Mouse (Mus musculus) forebrain, embryonic 10.5 days (tissue): ENCODE results near the gene Aldh1l1. TPM values are rescaled to one million over a fixed set of nuclear protein-coding genes. Genes with fewer than 3 reads are reported as not detected.

Source experiments
- DNase-seq: peaks from one replicate; pipeline ENCODE4 v3.0.0-alpha.2; 2017; ENCODE audit warnings: low spot score; ENCODE audit errors: extremely low spot score
- H3K27ac ChIP-seq: fragments of 300-500 bp; sonication (generic); 2 replicates; pipeline ENCODE4 v1.5.1; 2016; ENCODE audit warnings: mild to moderate bottlenecking
- H3K27me3 ChIP-seq: fragments of 300-500 bp; sonication (generic); 2 replicates; pipeline ENCODE4 v1.6.1; 2016; ENCODE audit warnings: mild to moderate bottlenecking; ENCODE audit not compliant: poor library complexity, severe bottlenecking
- H3K36me3 ChIP-seq: fragments of 300-500 bp; sonication (generic); replicated peaks from 2 replicates; pipeline ENCODE4 v1.6.1; 2016; ENCODE audit warnings: mild to moderate bottlenecking, moderate library complexity
- H3K4me1 ChIP-seq: fragments of 300-500 bp; sonication (generic); 2 replicates; pipeline ENCODE4 v1.6.1; 2016
- H3K4me3 ChIP-seq: fragments of 300-500 bp; sonication (generic); 2 replicates; pipeline ENCODE4 v1.5.1; 2016; ENCODE audit warnings: mild to moderate bottlenecking, moderate library complexity
- H3K9me3 ChIP-seq: fragments of 300-500 bp; sonication (generic); 2 replicates; pipeline ENCODE4 v1.6.1; 2016; ENCODE audit warnings: mild to moderate bottlenecking, moderate library complexity
- WGBS: fragments of 180-500 bp; shearing (Covaris S2); methylation state at CpG from one replicate; pipeline ENCODE4 v1.1.7; 2016; 5-methylcytosine and 5-hydroxymethylcytosine counted together
- polyA plus RNA-seq: library from polyadenylated mRNA; unstranded; fragments of >200 nt; fragmentation: Nextera tagmentation; extraction: Ambion mirVana; gene quantifications from 2 replicates; pipeline ENCODE4 v1.2.1, GENCODE M21; 2016

The Aldh1l1 gene
- polyA plus RNA-seq, 1 experiment from 2014 or later: 1.7 TPM

DNA sequence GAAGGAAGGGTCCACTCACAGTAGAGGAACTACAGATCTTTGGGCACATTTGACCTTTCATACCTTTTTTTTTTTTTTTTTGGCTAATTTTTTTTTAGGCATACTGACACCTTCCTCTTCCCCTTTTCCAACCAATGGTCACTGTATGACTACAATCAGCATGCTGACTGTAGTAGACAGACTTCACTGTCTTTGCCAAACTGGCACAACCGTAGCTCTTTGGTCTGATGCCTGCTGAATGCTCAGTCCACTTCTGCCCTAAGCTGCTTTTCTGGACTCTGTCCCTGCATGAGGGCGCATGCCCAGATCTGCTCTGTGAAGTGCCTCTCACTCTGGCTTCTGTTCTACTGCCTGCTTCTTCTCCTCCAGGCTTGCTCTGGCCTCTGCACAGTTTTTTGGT is 111.4 kb downstream of the Aldh1l1 start:
- 0 out of 2 replicates have a peak, but pooled peaks cover 4% of the 10 kb centered on the region for H3K9me3 ChIP-seq
- no peak overlapping the region for H3K27ac ChIP-seq
- no peak for DNase-seq
- H3K36me3 ChIP-seq: no peaks in the 10 kb centered on the region
- 86% methylated on average over 2 of the region's 2 CpGs for WGBS
- H3K4me3 ChIP-seq: no peak overlapping the region
- H3K4me1 ChIP-seq: no peaks in the 10 kb centered on the region; the same call in 1 of the 2 replicates
- H3K27me3 ChIP-seq: peaks cover 5% of the 10 kb centered on the region; the same call in 1 of the 2 replicates

DNA sequence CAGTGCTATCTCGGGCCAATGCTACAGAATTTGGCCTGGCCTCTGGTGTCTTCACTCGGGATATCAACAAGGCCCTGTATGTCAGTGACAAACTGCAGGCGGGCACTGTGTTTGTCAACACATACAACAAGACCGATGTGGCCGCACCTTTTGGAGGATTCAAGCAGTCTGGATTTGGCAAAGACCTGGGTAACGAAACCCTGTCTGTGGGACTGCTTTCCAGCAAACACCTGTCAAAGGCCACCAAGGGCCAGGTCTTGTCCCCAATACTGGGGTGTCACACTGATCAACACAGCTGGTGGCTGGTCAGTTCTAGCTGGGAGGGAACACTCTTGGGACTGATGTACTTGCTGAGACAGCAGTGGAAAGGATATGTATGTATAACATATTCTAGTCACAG is 112.0 kb downstream of the Aldh1l1 start:
- 0 out of 2 replicates have a peak, but pooled peaks cover 4% of the 10 kb centered on the region for H3K9me3 ChIP-seq
- H3K27me3 ChIP-seq: peaks cover 11% of the 10 kb centered on the region
- no peak for DNase-seq
- no peaks in the 10 kb centered on the region; the same call in 1 of the 2 replicates for H3K4me1 ChIP-seq
- H3K27ac ChIP-seq: no peak overlapping the region
- no peaks in the 10 kb centered on the region for H3K36me3 ChIP-seq
- 93% methylated on average over 6 of the region's 6 CpGs for WGBS
- H3K4me3 ChIP-seq: no peak overlapping the region

DNA sequence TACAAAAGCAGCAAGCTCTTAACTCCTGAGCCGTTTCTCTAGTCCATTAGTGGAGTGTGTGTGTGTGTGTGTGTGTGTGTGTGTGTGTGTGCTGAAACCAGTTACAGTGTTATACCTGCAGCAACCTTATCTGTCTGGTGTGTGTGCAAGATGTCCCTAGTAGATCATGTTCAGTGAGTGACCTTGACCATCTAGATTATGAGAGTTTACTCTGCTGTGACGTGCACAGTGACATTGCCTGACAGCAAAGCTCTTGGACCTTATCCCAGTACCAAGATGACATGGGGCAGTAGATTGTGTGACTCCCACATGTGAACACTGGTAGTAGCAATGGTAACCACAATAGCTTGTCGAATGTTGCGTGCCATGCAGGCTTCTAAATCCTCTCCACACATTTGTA is 114.1 kb downstream of the Aldh1l1 start:
- peaks cover 12% of the 10 kb centered on the region for H3K4me1 ChIP-seq
- no peaks in the 10 kb centered on the region for H3K36me3 ChIP-seq
- H3K27me3 ChIP-seq: peaks cover 16% of the 10 kb centered on the region
- H3K4me3 ChIP-seq: no peak overlapping the region
- no peak for DNase-seq
- H3K27ac ChIP-seq: no peak overlapping the region
- WGBS: 83% methylated on average over 4 of the region's 4 CpGs
- H3K9me3 ChIP-seq: 0 out of 2 replicates have a peak, but pooled peaks cover 4% of the 10 kb centered on the region

DNA sequence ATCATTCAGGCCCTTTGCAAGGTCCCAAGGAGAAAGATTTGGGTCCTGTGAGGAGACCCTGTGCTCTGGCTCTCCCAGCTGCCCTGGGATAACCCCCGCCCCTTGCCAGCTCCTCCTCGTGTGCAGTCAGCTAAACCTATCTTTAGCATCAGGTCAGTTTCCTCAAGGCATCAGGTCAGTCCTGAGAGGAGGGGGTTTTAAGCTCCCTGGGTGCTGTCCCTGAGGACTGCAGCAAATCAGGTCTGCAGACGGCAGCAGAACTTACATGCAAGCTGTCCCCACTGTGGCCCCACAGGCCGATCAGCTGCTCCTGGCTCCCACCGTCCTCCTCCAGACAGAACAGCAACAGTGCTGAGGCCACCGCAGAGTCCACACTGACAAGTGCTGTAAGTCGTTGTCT is 115.5 kb downstream of the Aldh1l1 start:
- DNase-seq: no peak
- Histone ChIP-seq H3K36me3 (no peaks in the 10 kb centered on the region), H3K9me3 (no peaks in the 10 kb centered on the region), H3K27me3 (peaks cover 29% of the 10 kb centered on the region), H3K4me3 (no peak overlapping the region), H3K27ac (no peak overlapping the region), H3K4me1 (peaks cover 19% of the 10 kb centered on the region)
- WGBS: 64% methylated on average over 7 of the region's 7 CpGs

DNA sequence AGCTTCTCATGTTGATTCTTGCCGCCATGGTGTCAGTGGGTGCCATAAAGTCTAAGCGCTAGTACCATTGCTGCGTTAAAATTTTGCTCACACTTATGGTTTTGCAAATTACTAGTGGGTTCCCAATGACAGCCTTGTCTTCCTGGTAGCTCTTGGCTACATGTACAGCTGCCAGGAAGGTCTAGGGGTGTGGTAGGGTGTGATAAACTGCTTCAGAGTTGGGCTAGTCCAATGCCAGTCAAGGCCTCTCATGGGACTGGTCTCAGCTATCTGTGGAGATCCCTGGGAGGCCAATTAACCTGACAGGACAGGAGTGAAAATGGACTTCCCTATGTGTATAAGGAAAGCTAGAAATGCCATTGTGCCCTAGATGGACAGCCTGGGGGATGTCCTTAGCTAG is 116.1 kb downstream of the Aldh1l1 start:
- Histone ChIP-seq H3K4me3 (no peak overlapping the region), H3K27me3 (peaks cover 29% of the 10 kb centered on the region), H3K4me1 (peaks cover 25% of the 10 kb centered on the region), H3K9me3 (no peaks in the 10 kb centered on the region), H3K36me3 (no peaks in the 10 kb centered on the region), H3K27ac (no peak overlapping the region)
- WGBS: 92% methylated on average over 3 of the region's 3 CpGs
- DNase-seq: no peak

GRCm38 (mm10) chr6:90603126-90603525 is 116.9 kb downstream of the Aldh1l1 start:
- H3K4me1 ChIP-seq: peaks cover 26% of the 10 kb centered on the region
- H3K4me3 ChIP-seq: no peak overlapping the region
- no peaks in the 10 kb centered on the region for H3K36me3 ChIP-seq
- 73% methylated on average over 7 of the region's 7 CpGs for WGBS
- no peaks in the 10 kb centered on the region for H3K9me3 ChIP-seq
- H3K27me3 ChIP-seq: peaks cover 29% of the 10 kb centered on the region
- no peak for DNase-seq
- no peak overlapping the region for H3K27ac ChIP-seq

GRCm38 (mm10) chr6:90604130-90604529 is 117.9 kb downstream of the Aldh1l1 start:
- Histone ChIP-seq H3K36me3 (no peaks in the 10 kb centered on the region), H3K27me3 (peaks cover 29% of the 10 kb centered on the region), H3K4me3 (peak overlapping the region; percentile 67), H3K27ac (no peak overlapping the region), H3K9me3 (no peaks in the 10 kb centered on the region), H3K4me1 (peaks cover 27% of the 10 kb centered on the region)
- WGBS: 67% methylated on average over 3 of the region's 3 CpGs
- no peak for DNase-seq

- DNase-seq: peak; percentile 88
- Histone ChIP-seq H3K9me3 (no peaks in the 10 kb centered on the region), H3K4me3 (peak within 1 kb of the TSS; percentile 67), H3K27me3 (peaks cover 29% of the 10 kb centered on the region), H3K27ac (peak within 1 kb of the TSS; percentile 79), H3K36me3 (no peaks in the 10 kb centered on the region), H3K4me1 (peaks cover 30% of the 10 kb centered on the region)
- 2% methylated on average over 49 of the region's 49 CpGs for WGBS
Measured at GRCm38 (mm10) chr6:90604533-90605297, 118.5 kb downstream of the Aldh1l1 start, which contains the start of gene Slc41a3. Slc41a3 (plus strand) TSS chr6:90604725.

GRCm38 (mm10) chr6:90605298-90605665 is 119.1 kb downstream of the Aldh1l1 start:
- Histone ChIP-seq H3K4me1 (peaks cover 30% of the 10 kb centered on the region), H3K36me3 (no peaks in the 10 kb centered on the region), H3K27me3 (peaks cover 29% of the 10 kb centered on the region), H3K9me3 (no peaks in the 10 kb centered on the region), H3K27ac (peak overlapping the region; percentile 79), H3K4me3 (peak overlapping the region; percentile 67)
- DNase-seq: no peak
- WGBS: 22% methylated on average over 5 of the region's 5 CpGs

DNA sequence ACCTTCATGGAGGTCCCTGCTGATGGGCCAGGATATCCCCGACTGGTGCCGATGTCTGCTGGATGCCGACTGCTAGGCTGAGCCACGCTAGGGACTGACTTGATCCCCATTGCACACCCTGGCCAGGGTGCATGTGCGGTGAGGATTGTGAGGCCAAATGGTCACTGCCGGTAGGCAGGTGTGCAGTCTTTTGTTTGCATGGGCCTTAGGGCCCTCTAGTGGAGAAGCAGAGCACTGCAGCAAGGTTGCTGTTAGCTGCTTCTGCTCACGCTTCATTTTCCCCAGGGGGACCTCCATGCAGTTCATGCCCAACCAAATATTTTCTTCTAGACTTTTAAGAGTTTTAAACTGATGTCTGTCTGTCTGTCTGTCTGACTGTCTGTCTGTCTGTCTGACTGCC is 120.3 kb downstream of the Aldh1l1 start:
- Histone ChIP-seq H3K36me3 (no peaks in the 10 kb centered on the region), H3K4me3 (no peak overlapping the region), H3K9me3 (no peaks in the 10 kb centered on the region), H3K27me3 (peaks cover 29% of the 10 kb centered on the region), H3K4me1 (peaks cover 30% of the 10 kb centered on the region), H3K27ac (no peak overlapping the region)
- WGBS: 25% methylated on average over 7 of the region's 7 CpGs
- DNase-seq: peak; percentile 73

GRCm38 (mm10) chr6:90607196-90607595 is 121.0 kb downstream of the Aldh1l1 start:
- DNase-seq: peak; percentile 63
- no peaks in the 10 kb centered on the region for H3K9me3 ChIP-seq
- H3K36me3 ChIP-seq: no peaks in the 10 kb centered on the region
- no peak overlapping the region for H3K27ac ChIP-seq
- H3K4me1 ChIP-seq: peaks cover 30% of the 10 kb centered on the region
- 17% methylated on average over 5 of the region's 5 CpGs for WGBS
- no peak overlapping the region for H3K4me3 ChIP-seq
- peaks cover 24% of the 10 kb centered on the region for H3K27me3 ChIP-seq

GRCm38 (mm10) chr6:90608186-90608585 is 122.0 kb downstream of the Aldh1l1 start:
- WGBS: 68% methylated on average over 6 of the region's 6 CpGs
- DNase-seq: no peak
- H3K4me3 ChIP-seq: no peak overlapping the region

DNA sequence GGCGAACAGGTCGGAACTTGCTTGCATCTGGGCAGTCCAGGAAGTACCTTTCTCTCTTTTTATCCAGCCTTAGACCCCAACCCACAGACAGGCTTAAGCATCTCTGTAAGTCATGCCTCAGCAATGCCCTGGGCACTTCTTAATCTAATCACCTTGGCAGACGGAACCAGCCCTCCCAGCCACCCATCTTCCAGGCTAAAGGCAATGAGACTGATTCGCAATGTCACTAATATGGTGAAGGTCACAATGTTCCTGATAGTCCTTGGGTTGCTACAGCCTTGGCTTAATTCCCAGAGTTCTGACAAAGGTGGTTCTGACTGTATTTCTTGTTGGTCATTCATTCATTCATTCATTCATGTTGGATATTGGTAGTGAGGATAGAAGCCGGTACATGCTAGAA is 124.0 kb downstream of the Aldh1l1 start:
- H3K27me3 ChIP-seq: peaks cover 14% of the 10 kb centered on the region
- no peak for DNase-seq
- H3K36me3 ChIP-seq: no peaks in the 10 kb centered on the region
- no peak overlapping the region for H3K4me3 ChIP-seq
- H3K9me3 ChIP-seq: no peaks in the 10 kb centered on the region
- H3K27ac ChIP-seq: no peak overlapping the region
- 91% methylated on average over 5 of the region's 5 CpGs for WGBS
- peaks cover 19% of the 10 kb centered on the region for H3K4me1 ChIP-seq

More at GRCm38 (mm10) chr6:90608186-90608585, 122.0 kb downstream of the Aldh1l1 start:
- Histone ChIP-seq H3K9me3 (no peaks in the 10 kb centered on the region), H3K27ac (no peak overlapping the region), H3K36me3 (no peaks in the 10 kb centered on the region), H3K27me3 (peaks cover 19% of the 10 kb centered on the region), H3K4me1 (peaks cover 30% of the 10 kb centered on the region)
